Mouse (Mus musculus) forebrain, embryonic 13.5 days (tissue): ENCODE data around the gene Rab25. TPM values are rescaled to one million over a fixed set of nuclear protein-coding genes. Genes with fewer than 3 reads are reported as not detected.

Source experiments
- ATAC-seq: fragments of 200-750 bp; cut with Nextera tagmentation; 2 replicates; pipeline ENCODE4 v1.8.0; 2017
- H3K27ac ChIP-seq: fragments of 300-500 bp; sonication (generic); 2 replicates; pipeline ENCODE4 v1.5.1; 2015; ENCODE audit warnings: inconsistent platforms, mild to moderate bottlenecking, moderate library complexity
- H3K27me3 ChIP-seq: fragments of 300-500 bp; sonication (generic); 2 replicates; pipeline ENCODE4 v1.6.1; 2015; ENCODE audit warnings: mild to moderate bottlenecking, inconsistent platforms
- H3K36me3 ChIP-seq: fragments of 300-500 bp; sonication (generic); 2 replicates; pipeline ENCODE4 v1.6.1; 2015; ENCODE audit warnings: mild to moderate bottlenecking, inconsistent platforms; ENCODE audit not compliant: poor library complexity, severe bottlenecking
- H3K4me1 ChIP-seq: fragments of 300-500 bp; sonication (generic); 2 replicates; pipeline ENCODE4 v1.6.1; 2015; ENCODE audit warnings: inconsistent platforms
- H3K4me2 ChIP-seq: fragments of 300-500 bp; sonication (generic); 2 replicates; pipeline ENCODE4 v1.6.1; 2015; ENCODE audit warnings: inconsistent platforms, mild to moderate bottlenecking, moderate library complexity
- H3K4me3 ChIP-seq: fragments of 300-500 bp; sonication (generic); 2 replicates; pipeline ENCODE4 v1.5.1; 2015; ENCODE audit warnings: mild to moderate bottlenecking, inconsistent platforms
- H3K9ac ChIP-seq: fragments of 300-500 bp; sonication (generic); 2 replicates; pipeline ENCODE4 v1.6.1; 2015; ENCODE audit warnings: mild to moderate bottlenecking, inconsistent platforms
- H3K9me3 ChIP-seq: fragments of 300-500 bp; sonication (generic); replicated peaks from 2 replicates; pipeline ENCODE4 v1.6.1; 2016; ENCODE audit warnings: inconsistent platforms
- WGBS: fragments of 180-500 bp; shearing (Covaris S2); methylation state at CpG from one replicate; pipeline ENCODE4 v1.1.7; 2015; 5-methylcytosine and 5-hydroxymethylcytosine counted together
- microRNA counts: library from miRNA; unstranded; fragments of <30 nt; microRNA quantifications from one replicate; lab custom pipeline; 2016
- microRNA-seq: library from miRNA; unstranded; fragments of <30 nt; microRNA quantifications from one replicate; pipeline ENCODE4, GENCODE M21; 2016
- polyA plus RNA-seq: library from polyadenylated mRNA; unstranded; fragments of >200 nt; fragmentation: Nextera tagmentation; extraction: Ambion mirVana; gene quantifications from 2 replicates; pipeline ENCODE4 v1.2.1, GENCODE M21; 2015

Gene Rab25
- polyA plus RNA-seq, 1 experiment from 2014 or later: not detected

GRCm38 (mm10) chr3:88493706-88494582 is 54.2 kb downstream of the Rab25 start:
- no peak overlapping the region for H3K27ac ChIP-seq
- WGBS: 79% methylated on average over 11 of the region's 11 CpGs
- no peaks in the 10 kb centered on the region for H3K36me3 ChIP-seq
- no peak for ATAC-seq
- no peak overlapping the region; the same call in 1 of the 2 replicates for H3K4me2 ChIP-seq
- no peaks in the 10 kb centered on the region for H3K9me3 ChIP-seq
- peaks cover 17% of the 10 kb centered on the region for H3K4me1 ChIP-seq
- H3K27me3 ChIP-seq: no peaks in the 10 kb centered on the region
- no peak overlapping the region for H3K9ac ChIP-seq
- H3K4me3 ChIP-seq: no peak overlapping the region

MicroRNAs encoded within 50 kb of the gene (microRNA counts, 519-probe panel; counts per million panel counts)
- microRNA mmu-miR-1905 (lab: Ali Mortazavi, UCI): 177 counts per million, percentile 53 among the panel's probes with 10 or more counts

Small RNAs within 50 kb of the gene (microRNA-seq; reads per million reads assigned to microRNA genes)
- gene Mir1905: not detected

Other genes starting within 250 kb of the Rab25 start
- 82.5 and 100 TPM in 2 replicates for gene Glmp, start 223.3 kb downstream of the Rab25 start, polyA plus RNA-seq
- gene Tmem79, start 212.2 kb downstream of the Rab25 start, polyA plus RNA-seq: 2.4 and 3.0 TPM in 2 replicates
- gene Smg5, start 212.0 kb downstream of the Rab25 start, polyA plus RNA-seq: 62.6 and 64.0 TPM in 2 replicates
- 0.81 and 1.0 TPM in 2 replicates for gene Paqr6, start 183.7 kb downstream of the Rab25 start, polyA plus RNA-seq
- not detected in 2 replicates for gene Bglap3, start 175.6 kb downstream of the Rab25 start, polyA plus RNA-seq
- gene Bglap2, start 169.6 kb downstream of the Rab25 start, polyA plus RNA-seq: not detected in 2 replicates
- gene Bglap, start 163.8 kb downstream of the Rab25 start, polyA plus RNA-seq: 0.54 TPM in 1 of 2 replicates, not detected in the other
- 107 TPM in 2 replicates for gene Pmf1, start 138.0 kb downstream of the Rab25 start, polyA plus RNA-seq
- gene Slc25a44, start 123.2 kb downstream of the Rab25 start, polyA plus RNA-seq: 23.0 and 26.2 TPM in 2 replicates
- gene Sema4a, start 87.1 kb downstream of the Rab25 start, polyA plus RNA-seq: 13.7 and 16.7 TPM in 2 replicates
- 12.1 and 15.5 TPM in 2 replicates for gene Lmna, start 38.3 kb downstream of the Rab25 start, polyA plus RNA-seq
- gene Mex3a, start 15.9 kb downstream of the Rab25 start, polyA plus RNA-seq: 51.5 and 52.6 TPM in 2 replicates
- 170 and 180 TPM in 2 replicates for gene Lamtor2, start 4.8 kb upstream of the Rab25 start, polyA plus RNA-seq
- 43.5 and 47.5 TPM in 2 replicates for gene Ubqln4, start 5.5 kb upstream of the Rab25 start, polyA plus RNA-seq
- 139 and 143 TPM in 2 replicates for gene Ssr2, start 27.6 kb upstream of the Rab25 start, polyA plus RNA-seq
- 151 and 162 TPM in 2 replicates for gene Arhgef2, start 57.7 kb upstream of the Rab25 start, polyA plus RNA-seq
- gene Rxfp4, start 104.8 kb upstream of the Rab25 start, polyA plus RNA-seq: not detected in 2 replicates
- 97.8 and 102 TPM in 2 replicates for gene Khdc4, start 137.5 kb upstream of the Rab25 start, polyA plus RNA-seq
- gene Rit1, start 168.5 kb upstream of the Rab25 start, polyA plus RNA-seq: 49.5 and 52.6 TPM in 2 replicates
- gene Syt11, start 226.9 kb upstream of the Rab25 start, polyA plus RNA-seq: 218 and 237 TPM in 2 replicates